Mouse (Mus musculus) liver, adult 2 months (tissue): Measurements from ENCODE around the gene Pax5. TPM values are rescaled to one million over a fixed set of nuclear protein-coding genes. Genes with fewer than 3 reads are reported as not detected.
A peak's percentile ranks its signal among the peaks of the same experiment; 100 is the strongest.

ENCODE experiments used
- DNase-seq: peaks from one replicate; pipeline ENCODE4 v3.0.0-alpha.2; 2011; ENCODE audit warnings: low read depth, low spot score; ENCODE audit errors: extremely low read depth
- H3K27ac ChIP-seq: fragments of 200-500 bp; replicated peaks from 2 replicates; pipeline ENCODE4 v1.5.1; 2012; ENCODE audit warnings: low read depth, mild to moderate bottlenecking, control low read depth, inconsistent platforms, low read length; ENCODE audit not compliant: insufficient read depth
- H3K27me3 ChIP-seq: fragments of 200-500 bp; 2 replicates; pipeline ENCODE4 v1.6.1; 2012; ENCODE audit warnings: mild to moderate bottlenecking, moderate library complexity, low read length, inconsistent platforms; ENCODE audit not compliant: control insufficient read depth, insufficient read depth
- H3K36me3 ChIP-seq: fragments of 200-500 bp; 2 replicates; pipeline ENCODE4 v1.6.1; 2012; ENCODE audit warnings: low read length, inconsistent platforms; ENCODE audit not compliant: control insufficient read depth, insufficient read depth
- H3K4me1 ChIP-seq: fragments of 200-500 bp; 2 replicates; pipeline ENCODE4 v1.6.1; 2011; ENCODE audit warnings: low read length; ENCODE audit not compliant: control insufficient read depth, insufficient read depth
- H3K4me3 ChIP-seq: fragments of 200-500 bp; 2 replicates; pipeline ENCODE4 v1.5.1; 2011; ENCODE audit warnings: low read depth, mild to moderate bottlenecking, control low read depth, low read length, moderate library complexity; ENCODE audit not compliant: insufficient read depth
- H3K79me2 ChIP-seq: fragments of 200-500 bp; 2 replicates; pipeline ENCODE4 v1.6.1; 2012; ENCODE audit warnings: inconsistent platforms, mild to moderate bottlenecking, low read length, moderate library complexity; ENCODE audit not compliant: control insufficient read depth, insufficient read depth
- H3K9ac ChIP-seq: fragments of 200-500 bp; 2 replicates; pipeline ENCODE4 v1.6.1; 2012; ENCODE audit warnings: low read depth, mild to moderate bottlenecking, control low read depth, inconsistent platforms, low read length
- CTCF ChIP-seq: fragments of 200-500 bp; IDR thresholded peaks from 2 replicates; pipeline ENCODE4 v1.5.1; 2011; ENCODE audit warnings: low read depth, low read length, control low read depth
- POLR2A ChIP-seq: fragments of 200-500 bp; IDR thresholded peaks from 2 replicates; pipeline ENCODE4 v1.6.1; 2011; ENCODE audit warnings: low read length, control low read depth; ENCODE audit not compliant: insufficient read depth; ENCODE audit errors: extremely low read depth
- WGBS: fragments of 180-500 bp; shearing (Covaris S2); methylation state at CpG from one replicate; pipeline ENCODE4 v1.1.7; 2018; 5-methylcytosine and 5-hydroxymethylcytosine counted together
- polyA plus RNA-seq: library from polyadenylated mRNA; depleted of rRNA; stranded (reverse); fragments of >200 nt; gene quantifications from 2 replicates; pipeline ENCODE4 v1.2.3, GENCODE M21; 2012
- total RNA-seq: library from RNA; depleted of rRNA; stranded (reverse); fragments of >200 nt; gene quantifications from 2 replicates; pipeline ENCODE4 v1.2.3, GENCODE M21; 2014

Pax5 gene
- total and polyA plus RNA-seq, 2 experiments = 0.18 to 1.4 TPM

GRCm38 (mm10) chr4:44498156-44498555 lies 212.1 kb downstream of the Pax5 start:
- Histone ChIP-seq H3K27me3 (no peaks in the 10 kb centered on the region), H3K36me3 (no peaks in the 10 kb centered on the region), H3K9ac (no peak overlapping the region), H3K27ac (no peak overlapping the region), H3K4me1 (no peaks in the 10 kb centered on the region), H3K4me3 (no peak overlapping the region), H3K79me2 (no peaks in the 10 kb centered on the region)
- no peak for DNase-seq
- 81% methylated on average over 5 of the region's 5 CpGs for WGBS
- TF ChIP-seq CTCF (no peak), POLR2A (no peak)

- H3K36me3 ChIP-seq = no peaks in the 10 kb centered on the region
- DNase-seq = peak; percentile 26
- no peak overlapping the region for H3K9ac ChIP-seq
- H3K79me2 ChIP-seq = no peaks in the 10 kb centered on the region
- H3K27me3 ChIP-seq = no peaks in the 10 kb centered on the region
- 77% methylated on average over 2 of the region's 2 CpGs for WGBS
- no peak overlapping the region for H3K4me3 ChIP-seq
- TF ChIP-seq CTCF (no peak), POLR2A (no peak)
- H3K27ac ChIP-seq = no peak overlapping the region
- H3K4me1 ChIP-seq = no peaks in the 10 kb centered on the region
These were observed 214.5 kb downstream of the Pax5 start for GRCm38 (mm10) chr4:44495836-44496235.

- H3K27me3 ChIP-seq = no peaks in the 10 kb centered on the region
- H3K9ac ChIP-seq = no peak overlapping the region
- no peaks in the 10 kb centered on the region for H3K4me1 ChIP-seq
- H3K36me3 ChIP-seq = no peaks in the 10 kb centered on the region
- no peak for DNase-seq
- H3K27ac ChIP-seq = no peak overlapping the region
- H3K4me3 ChIP-seq = no peak overlapping the region
- H3K79me2 ChIP-seq = no peaks in the 10 kb centered on the region
- WGBS = 70% methylated on average over 6 of the region's 6 CpGs
- no peak for TF ChIP-seq CTCF
- TF ChIP-seq POLR2A = no peak
These were observed 216.5 kb downstream of the Pax5 start for GRCm38 (mm10) chr4:44493756-44494155.

GRCm38 (mm10) chr4:44490872-44491271 lies 219.4 kb downstream of the Pax5 start:
- no peak overlapping the region for H3K27ac ChIP-seq
- no peaks in the 10 kb centered on the region for H3K36me3 ChIP-seq
- H3K4me1 ChIP-seq = no peaks in the 10 kb centered on the region
- WGBS = 88% methylated on average over 6 of the region's 6 CpGs
- H3K27me3 ChIP-seq = no peaks in the 10 kb centered on the region
- TF ChIP-seq POLR2A (no peak), CTCF (no peak)
- H3K9ac ChIP-seq = no peak overlapping the region
- no peak for DNase-seq
- H3K4me3 ChIP-seq = no peak overlapping the region
- no peaks in the 10 kb centered on the region for H3K79me2 ChIP-seq

- no peak overlapping the region for H3K9ac ChIP-seq
- H3K4me1 ChIP-seq = no peaks in the 10 kb centered on the region
- WGBS = 54% methylated on average over 8 of the region's 8 CpGs
- no peak overlapping the region for H3K4me3 ChIP-seq
- no peak for TF ChIP-seq CTCF
- no peak for TF ChIP-seq POLR2A
- no peaks in the 10 kb centered on the region for H3K36me3 ChIP-seq
- H3K27me3 ChIP-seq = no peaks in the 10 kb centered on the region
- H3K27ac ChIP-seq = no peak overlapping the region
- no peaks in the 10 kb centered on the region for H3K79me2 ChIP-seq
- DNase-seq = no peak
These were observed 221.6 kb downstream of the Pax5 start for GRCm38 (mm10) chr4:44488702-44489101.

GRCm38 (mm10) chr4:44488219-44488618 lies 222.1 kb downstream of the Pax5 start:
- H3K9ac ChIP-seq = no peak overlapping the region
- H3K79me2 ChIP-seq = no peaks in the 10 kb centered on the region
- no peaks in the 10 kb centered on the region for H3K36me3 ChIP-seq
- H3K27me3 ChIP-seq = no peaks in the 10 kb centered on the region
- no peak for DNase-seq
- H3K27ac ChIP-seq = no peak overlapping the region
- H3K4me3 ChIP-seq = no peak overlapping the region
- 76% methylated on average over 8 of the region's 8 CpGs for WGBS
- H3K4me1 ChIP-seq = no peaks in the 10 kb centered on the region
- TF ChIP-seq CTCF (no peak), POLR2A (no peak)
